Mouse (Mus musculus): ENCODE measurements at regions not wholly inside any gene's neighbourhood (a gene's known extent, or its start where the extent isn't known, plus 50 kb on each side); places are given as distances from the start of the nearest gene placed in this dataset.

- no peak for TF ChIP-seq GATA1 (IDR thresholded peaks at IDR 0.05; ENCODE audit: borderline replicate concordance, low read length)
- no peak for TF ChIP-seq FLI1 (IDR thresholded peaks at IDR 0.05; ENCODE audit: low read length)
Measured at GRCm38 (mm10) chr14:76272840-76273239, 141.9 kb upstream of the Tsc22d1 start.

Data from megakaryocyte, embryonic 14.5 days (primary cell).